Mouse (Mus musculus): Measurements from ENCODE around the gene Fam221b. TPM values are rescaled to one million over a fixed set of nuclear protein-coding genes. Genes with fewer than 3 reads are reported as not detected.

The Fam221b gene
- polyA plus RNA-seq, 1 experiment: 0.04 TPM

DNA sequence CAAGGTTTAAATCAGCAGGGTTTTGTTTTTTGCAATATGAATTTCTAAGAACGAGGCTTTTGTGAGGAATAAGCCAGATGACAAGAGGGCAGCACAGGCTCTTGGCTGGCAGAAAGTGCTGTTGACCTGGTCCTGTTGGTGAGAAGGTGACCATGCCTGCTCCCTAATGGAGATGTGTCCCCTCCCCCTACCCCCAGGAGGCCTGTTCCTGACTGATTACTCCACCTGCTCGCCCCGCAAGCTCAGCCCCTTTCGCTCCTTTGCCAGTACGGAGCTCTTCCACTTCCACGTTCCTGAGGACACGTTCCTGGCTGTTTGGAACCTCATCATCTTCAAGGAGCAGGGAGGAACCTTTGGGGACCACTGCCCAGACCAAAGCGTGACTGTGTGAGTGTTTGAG is 4.8 kb upstream of the Fam221b start:
- WGBS: 68% methylated on average over 8 of the region's 8 CpGs
- peaks cover 4% of the 10 kb centered on the region for H3K4me1 ChIP-seq (ENCODE audit: control insufficient read depth, insufficient read depth, low read length)
- H3K4me3 ChIP-seq (replicated peaks; ENCODE audit: extremely low read depth, low read depth, low read length): no peak overlapping the region
- no peak for DNase-seq
- TF ChIP-seq CTCF (IDR thresholded peaks at IDR 0.05; ENCODE audit: insufficient read depth, low read length) (no peak), POLR2A (IDR thresholded peaks at IDR 0.05; ENCODE audit: borderline replicate concordance, extremely low read depth, low read depth, low read length) (no peak)

DNA sequence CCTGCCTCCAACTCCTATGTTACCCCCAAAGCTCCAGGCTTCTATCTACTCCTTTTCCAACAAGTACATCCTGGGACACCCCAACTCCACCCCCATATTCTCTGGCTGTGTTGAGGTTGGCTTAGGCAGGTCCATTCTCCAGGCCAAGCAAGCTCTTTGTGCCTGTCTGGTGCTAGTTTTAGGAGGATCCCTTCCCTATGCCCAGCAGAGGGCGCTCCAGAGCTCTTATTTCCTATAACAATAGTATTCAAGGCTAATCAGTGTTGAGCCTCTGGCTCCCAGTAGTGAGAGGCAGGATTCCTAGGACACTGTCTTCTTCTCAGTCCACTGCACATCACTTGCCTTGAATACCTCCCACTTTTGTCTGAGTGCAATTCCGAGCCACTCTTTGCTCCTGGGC is 3.1 kb upstream of the Fam221b start:
- peak; percentile 89 for DNase-seq
- TF ChIP-seq CTCF (IDR thresholded peaks at IDR 0.05; ENCODE audit: insufficient read depth, low read length) (peak; percentile 71), POLR2A (IDR thresholded peaks at IDR 0.05; ENCODE audit: borderline replicate concordance, extremely low read depth, low read depth, low read length) (no peak)
- WGBS: 12% methylated on average over 2 of the region's 2 CpGs
- H3K4me3 ChIP-seq (replicated peaks; ENCODE audit: extremely low read depth, low read depth, low read length): no peak overlapping the region
- H3K4me1 ChIP-seq (ENCODE audit: control insufficient read depth, insufficient read depth, low read length): peaks cover 4% of the 10 kb centered on the region

DNA sequence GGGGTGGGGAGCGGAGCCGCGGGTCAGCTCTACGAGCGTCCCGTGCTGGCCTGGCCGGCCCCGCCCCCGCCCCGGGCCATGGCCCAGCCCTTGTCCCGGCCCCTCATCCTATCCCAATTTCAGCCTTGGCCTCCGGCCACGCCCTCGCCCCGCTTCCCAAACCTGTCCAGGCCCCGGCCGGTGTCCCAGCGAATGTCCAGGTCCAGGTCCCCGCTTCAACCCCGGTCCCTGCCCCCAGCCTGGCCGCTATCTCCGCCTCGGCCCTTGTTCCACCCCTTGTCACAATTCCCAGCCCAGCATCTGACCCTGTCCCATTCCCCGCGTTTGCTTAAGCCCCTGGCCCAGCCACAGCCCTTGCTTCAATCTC is 466 bp upstream of the Fam221b start:
- H3K4me3 ChIP-seq (replicated peaks; ENCODE audit: extremely low read depth, low read depth, low read length): peak overlapping the region; percentile 57
- DNase-seq: no peak
- 2% methylated on average over 25 of the region's 25 CpGs for WGBS
- H3K4me1 ChIP-seq (ENCODE audit: control insufficient read depth, insufficient read depth, low read length): peaks cover 4% of the 10 kb centered on the region
- TF ChIP-seq CTCF (IDR thresholded peaks at IDR 0.05; ENCODE audit: insufficient read depth, low read length) (no peak), POLR2A (IDR thresholded peaks at IDR 0.05; ENCODE audit: borderline replicate concordance, extremely low read depth, low read depth, low read length) (no peak)

DNA sequence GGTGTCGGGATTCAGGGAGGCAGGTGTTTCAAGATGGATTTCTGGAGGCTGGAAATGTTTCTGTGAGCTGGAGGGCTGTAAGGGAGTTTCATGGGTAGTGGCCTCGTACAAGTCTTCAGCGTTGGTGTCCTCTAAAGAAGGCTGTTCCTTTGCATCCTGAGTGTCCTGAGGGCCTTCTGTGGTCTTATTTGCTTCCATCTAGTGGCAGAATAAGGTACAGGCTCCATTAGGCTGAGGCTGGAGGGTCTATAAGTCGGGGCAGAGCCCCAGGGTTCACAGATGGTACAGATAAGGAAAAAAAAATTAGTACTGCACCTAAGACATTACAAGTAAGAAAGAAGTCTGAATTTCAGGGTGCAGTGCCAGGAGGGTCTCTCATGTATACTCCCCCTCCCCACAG is 2.5 kb downstream of the Fam221b start:
- TF ChIP-seq CTCF (IDR thresholded peaks at IDR 0.05; ENCODE audit: insufficient read depth, low read length) (0 out of 2 replicates have a peak, but pooled peaks have one; percentile 11), POLR2A (IDR thresholded peaks at IDR 0.05; ENCODE audit: borderline replicate concordance, extremely low read depth, low read depth, low read length) (no peak)
- peaks cover 4% of the 10 kb centered on the region for H3K4me1 ChIP-seq (ENCODE audit: control insufficient read depth, insufficient read depth, low read length)
- 16% methylated on average over 4 of the region's 4 CpGs for WGBS
- no peak overlapping the region for H3K4me3 ChIP-seq (replicated peaks; ENCODE audit: extremely low read depth, low read depth, low read length)
- no peak for DNase-seq

DNA sequence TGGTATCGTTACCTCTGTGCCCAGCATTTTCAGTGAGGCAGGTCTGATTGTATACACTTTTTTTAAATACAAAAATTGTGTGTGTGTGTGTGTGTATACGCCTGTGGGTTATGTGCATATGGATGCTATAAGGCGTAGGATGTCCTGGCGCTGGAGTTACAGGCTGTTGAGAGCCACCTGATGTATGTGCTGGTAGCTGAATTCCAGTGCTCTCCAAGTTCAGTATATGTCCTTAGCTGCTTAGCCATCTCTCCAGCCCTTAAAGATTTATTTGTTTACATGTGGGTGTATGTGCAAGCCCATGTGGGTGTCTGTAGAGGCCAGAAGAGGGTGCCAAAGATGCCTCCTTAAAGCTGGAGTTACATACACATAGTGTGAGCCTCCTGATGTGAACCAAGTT is 11.8 kb downstream of the Fam221b start:
- 65% methylated on average over 4 of the region's 4 CpGs for WGBS
- DNase-seq: no peak

DNA sequence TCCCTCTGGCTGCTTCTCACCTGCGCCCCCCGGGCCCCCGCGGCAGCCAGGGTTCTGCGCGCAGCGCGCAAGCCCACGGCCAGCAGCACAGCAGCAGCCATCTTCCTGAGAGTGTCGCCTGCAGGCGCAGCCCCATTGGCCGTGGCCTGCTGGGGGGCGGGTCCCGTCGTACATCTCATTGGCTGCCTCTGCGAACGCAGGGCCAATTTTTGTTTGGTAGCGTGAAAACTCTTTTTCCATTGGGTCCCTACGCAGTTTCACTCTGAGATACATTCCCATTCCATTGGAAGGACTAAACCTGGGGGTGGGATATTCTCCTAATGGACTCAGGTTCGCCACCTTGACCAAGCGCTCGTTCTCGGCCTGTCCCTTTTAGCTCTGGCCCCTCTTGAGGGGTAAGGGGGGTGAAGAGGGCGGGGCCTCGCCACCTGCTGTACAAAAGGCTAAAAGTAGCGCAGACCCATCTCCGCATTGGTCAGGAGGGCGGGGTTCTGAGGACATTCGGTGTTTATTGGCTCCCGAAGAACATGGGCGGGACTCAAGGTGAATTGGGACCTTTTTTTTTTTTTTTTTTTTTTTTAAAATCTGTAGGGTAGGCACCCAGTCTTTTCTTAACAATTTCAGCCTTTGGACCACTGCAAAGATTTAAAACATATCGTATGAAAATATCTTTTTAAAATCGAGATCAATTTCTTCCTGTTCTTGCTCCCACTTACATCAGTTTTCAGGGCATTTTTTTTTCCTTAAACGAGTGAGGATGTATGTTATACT is 12.4 kb downstream of the Fam221b start, which contains the start of gene Hint2:
Gene Hint2, minus strand, starts transcription at position 128 of the 771 bp plus-strand sequence.
- DNase-seq: peak; percentile 92
- Histone ChIP-seq H3K4me3 (replicated peaks; ENCODE audit: extremely low read depth, low read depth, low read length) (peak within 1 kb of the TSS; percentile 95), H3K4me1 (ENCODE audit: control insufficient read depth, insufficient read depth, low read length) (peaks cover 4% of the 10 kb centered on the region; the same call in 1 of the 2 replicates)
- WGBS: 1% methylated on average over 34 of the region's 34 CpGs
- peak; percentile 87 for TF ChIP-seq POLR2A (IDR thresholded peaks at IDR 0.05; ENCODE audit: borderline replicate concordance, extremely low read depth, low read depth, low read length)
- TF ChIP-seq CTCF (IDR thresholded peaks at IDR 0.05; ENCODE audit: insufficient read depth, low read length): no peak

More for the DNA sequence above, 11.8 kb downstream of the Fam221b start:
- H3K4me3 ChIP-seq (replicated peaks; ENCODE audit: extremely low read depth, low read depth, low read length): no peak overlapping the region
- no peak for TF ChIP-seq CTCF (IDR thresholded peaks at IDR 0.05; ENCODE audit: insufficient read depth, low read length)
- no peak for TF ChIP-seq POLR2A (IDR thresholded peaks at IDR 0.05; ENCODE audit: borderline replicate concordance, extremely low read depth, low read depth, low read length)
- H3K4me1 ChIP-seq (ENCODE audit: control insufficient read depth, insufficient read depth, low read length): peaks cover 4% of the 10 kb centered on the region; the same call in 1 of the 2 replicates

DNA sequence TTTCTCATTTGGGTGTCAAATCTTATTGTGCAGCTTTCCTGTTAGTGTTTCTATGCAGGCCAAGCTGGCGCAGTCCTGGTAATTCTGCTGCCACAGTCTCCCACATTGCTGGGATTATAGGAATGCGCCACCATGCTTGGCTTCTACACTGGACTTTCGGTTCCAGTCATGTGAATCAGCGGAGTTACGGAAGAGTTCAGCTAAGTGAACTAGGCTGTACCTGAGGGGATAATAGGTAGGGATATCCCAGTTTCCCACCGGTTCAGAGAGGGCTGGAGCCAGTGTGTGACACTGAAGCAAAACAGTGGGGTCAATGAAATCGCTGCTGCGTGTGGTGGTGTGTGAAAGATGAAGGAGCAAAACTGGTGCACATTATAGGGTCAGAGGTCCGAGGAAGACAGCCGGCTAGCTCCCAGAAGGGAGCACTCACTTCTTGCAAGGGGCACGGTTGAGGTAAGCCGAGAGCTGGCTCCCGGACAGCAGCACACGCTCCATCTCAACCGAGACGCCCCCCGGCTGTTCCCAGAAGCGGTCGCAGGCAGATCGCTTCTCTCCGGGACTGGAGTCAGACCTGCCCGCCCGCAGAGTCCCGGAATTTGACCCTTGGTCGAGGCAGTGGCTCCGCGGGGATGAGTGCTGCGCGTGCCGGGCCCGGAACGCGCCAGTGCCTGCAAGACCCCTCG is 13.1 kb downstream of the Fam221b start:
- Histone ChIP-seq H3K4me3 (replicated peaks; ENCODE audit: extremely low read depth, low read depth, low read length) (peak overlapping the region; percentile 63), H3K4me1 (ENCODE audit: control insufficient read depth, insufficient read depth, low read length) (peaks cover 4% of the 10 kb centered on the region; the same call in 1 of the 2 replicates)
- TF ChIP-seq CTCF (IDR thresholded peaks at IDR 0.05; ENCODE audit: insufficient read depth, low read length) (no peak), POLR2A (IDR thresholded peaks at IDR 0.05; ENCODE audit: borderline replicate concordance, extremely low read depth, low read depth, low read length) (no peak)
- 4% methylated on average over 34 of the region's 34 CpGs for WGBS
- DNase-seq: no peak

DNA sequence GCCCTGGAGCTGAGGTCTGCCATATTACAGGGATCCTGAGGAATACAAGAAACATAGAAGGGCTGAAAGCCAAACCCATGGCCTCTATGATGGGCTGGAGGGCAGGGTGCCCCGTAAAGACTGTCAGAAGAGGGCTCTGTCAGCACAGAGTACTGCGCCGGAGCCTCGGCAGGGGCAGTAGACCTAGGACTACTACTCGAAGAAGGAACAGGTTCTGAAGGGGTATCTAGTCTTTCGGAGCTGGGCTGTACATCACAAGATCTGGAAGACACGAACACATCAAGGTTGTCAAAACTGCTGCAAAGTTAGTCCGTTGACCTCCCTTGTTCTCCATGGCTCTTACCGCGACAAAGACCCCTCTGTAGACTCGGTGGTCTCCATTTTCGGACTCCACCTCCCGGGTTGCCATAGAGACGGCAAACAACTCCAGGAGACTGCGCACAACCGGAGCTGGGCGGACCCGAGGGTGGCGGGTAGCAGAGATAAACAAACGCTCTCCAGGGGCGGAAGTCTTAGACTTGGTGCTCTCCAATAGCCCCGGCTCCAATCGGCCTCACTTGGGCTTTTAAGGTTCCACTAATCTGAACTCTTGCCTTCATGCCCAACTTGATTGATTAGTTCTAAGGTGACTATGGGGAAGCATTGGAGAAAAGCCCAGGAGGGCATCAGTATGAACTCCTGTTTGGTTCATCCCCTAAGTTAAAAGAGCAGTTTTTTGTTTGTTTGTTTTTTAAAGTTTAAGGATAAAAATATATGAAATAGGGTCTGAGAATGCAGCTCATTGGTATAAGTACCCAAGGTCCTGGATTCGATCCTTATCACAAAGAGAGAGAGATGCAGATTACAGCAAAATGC is 15.6 kb downstream of the Fam221b start, which contains the start of gene Spag8:
Gene Spag8, minus strand, starts transcription at position 434 of the 855 bp plus-strand sequence.
- peaks cover 4% of the 10 kb centered on the region; the same call in 1 of the 2 replicates for H3K4me1 ChIP-seq (ENCODE audit: control insufficient read depth, insufficient read depth, low read length)
- DNase-seq: peak; percentile 51
- peak within 1 kb of the TSS; percentile 57 for H3K4me3 ChIP-seq (replicated peaks; ENCODE audit: extremely low read depth, low read depth, low read length)
- TF ChIP-seq CTCF (IDR thresholded peaks at IDR 0.05; ENCODE audit: insufficient read depth, low read length) (no peak), POLR2A (IDR thresholded peaks at IDR 0.05; ENCODE audit: borderline replicate concordance, extremely low read depth, low read depth, low read length) (no peak)
- WGBS: 16% methylated on average over 24 of the region's 24 CpGs

DNA sequence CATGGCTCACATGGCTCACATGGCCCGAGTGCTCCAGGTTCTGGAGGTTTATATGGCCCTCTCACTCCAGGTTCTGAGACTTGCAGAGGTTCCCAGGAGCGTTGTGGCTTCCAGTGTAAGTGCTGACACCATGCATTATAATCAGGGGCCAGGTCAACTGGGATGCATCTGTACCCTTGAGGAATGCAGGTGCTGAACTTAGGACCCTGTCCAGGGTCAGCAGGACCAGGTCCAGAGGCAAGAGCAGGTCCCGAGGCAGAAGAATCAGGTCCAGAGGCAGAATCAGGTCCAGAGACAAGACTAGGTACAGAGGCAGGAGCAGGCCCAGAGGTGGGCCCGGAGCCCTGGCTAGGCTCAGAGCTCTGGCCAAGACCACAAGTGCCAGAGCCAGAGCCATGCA is 16.2 kb downstream of the Fam221b start:
- H3K4me1 ChIP-seq (ENCODE audit: control insufficient read depth, insufficient read depth, low read length): peaks cover 4% of the 10 kb centered on the region; the same call in 1 of the 2 replicates
- TF ChIP-seq POLR2A (IDR thresholded peaks at IDR 0.05; ENCODE audit: borderline replicate concordance, extremely low read depth, low read depth, low read length) (no peak), CTCF (IDR thresholded peaks at IDR 0.05; ENCODE audit: insufficient read depth, low read length) (no peak)
- no peak overlapping the region for H3K4me3 ChIP-seq (replicated peaks; ENCODE audit: extremely low read depth, low read depth, low read length)
- WGBS: 89% methylated on average over 4 of the region's 4 CpGs
- DNase-seq: no peak

Data from lung, adult 2 months (tissue).